Mouse (Mus musculus): ENCODE measurements at regions not wholly inside any gene's neighbourhood (a gene's known extent, or its start where the extent isn't known, plus 50 kb on each side); places are given as distances from the start of the nearest gene placed in this dataset.
"Not testable (repeated sequence)": the region's sequence is repeated elsewhere in the genome, so short reads cannot be mapped to it uniquely, and the experiment has no call there.

DNA sequence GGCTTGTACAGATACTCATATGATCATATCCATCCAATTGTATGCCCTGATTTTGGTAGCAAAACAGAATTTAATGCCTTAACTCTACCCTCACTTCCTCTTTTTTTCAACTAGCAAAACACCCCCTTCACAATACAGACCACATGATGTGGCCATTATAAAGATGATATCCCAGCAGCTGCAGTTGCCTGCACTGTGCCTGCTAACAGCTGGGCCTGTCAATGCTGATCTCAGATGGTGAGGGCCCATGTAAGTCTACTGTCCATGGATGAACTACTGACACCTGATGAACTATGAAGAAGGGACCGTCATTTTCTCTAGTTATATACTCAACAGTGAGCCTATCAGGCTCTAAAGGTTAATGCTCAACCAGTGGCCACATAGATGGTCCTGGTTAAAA, 191.8 kb upstream of the Fmr1 start:
- DNase-seq = no peak
- intact Hi-C loops (cut with DNase I) = no loop called here

DNA sequence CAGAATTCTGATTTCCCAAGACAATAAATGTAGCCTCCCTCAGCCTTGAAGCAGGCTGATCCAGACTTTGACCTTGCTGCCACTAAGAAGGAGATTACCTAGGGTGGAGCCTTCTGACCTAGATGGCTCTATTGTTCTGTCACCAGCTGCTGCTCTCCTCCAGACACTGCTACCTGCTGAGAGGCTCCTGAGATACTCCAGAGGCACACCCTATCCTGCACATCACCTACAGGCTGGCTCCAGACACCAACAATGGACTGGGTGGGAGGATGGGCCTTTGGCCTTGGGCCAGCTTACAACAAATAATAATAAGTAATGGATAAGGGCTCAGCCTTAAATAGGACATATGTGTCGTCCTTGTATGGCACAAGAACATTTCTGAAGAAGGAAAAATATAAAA, 186.3 kb upstream of the Fmr1 start:
- intact Hi-C loops (cut with DNase I); DNase-seq: not testable (repeated sequence)

- DNase-seq = no peak
- intact Hi-C loops (cut with DNase I) = no loop called here
Measured at GRCm38 (mm10) chrX:68494398-68495143, 183.8 kb upstream of the Fmr1 start.

GRCm38 (mm10) chrX:68495144-68495493, 183.2 kb upstream of the Fmr1 start:
- intact Hi-C loops (cut with DNase I) = no loop called here
- peak; percentile 40 for DNase-seq

- intact Hi-C loops (cut with DNase I) = no loop called here
- no peak for DNase-seq
Measured at GRCm38 (mm10) chrX:68495751-68496150, 182.6 kb upstream of the Fmr1 start.

- intact Hi-C loops (cut with DNase I) = no loop called here
- no peak for DNase-seq
Measured at GRCm38 (mm10) chrX:68497886-68498285, 180.5 kb upstream of the Fmr1 start.

DNA sequence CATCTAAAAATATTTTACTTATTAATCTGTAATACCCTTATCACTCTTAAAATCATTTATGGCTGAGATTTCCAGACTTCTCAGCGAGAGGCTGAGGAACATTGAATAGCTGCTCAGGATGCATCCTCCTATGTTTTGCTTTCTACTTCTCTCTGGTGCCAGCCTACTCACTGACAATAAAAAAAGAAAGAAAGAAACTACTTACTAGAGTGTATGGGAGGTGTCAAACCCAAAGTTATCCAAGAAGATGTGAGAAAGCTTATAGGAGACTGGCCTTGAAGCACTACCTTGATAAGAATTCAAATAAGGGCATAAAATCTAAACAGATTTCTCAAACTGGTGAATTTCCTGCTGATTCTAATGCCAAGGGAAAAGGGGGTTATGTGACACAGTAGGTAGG, 175.4 kb upstream of the Fmr1 start:
- no peak for DNase-seq
- intact Hi-C loops (cut with DNase I) = no loop called here

DNA sequence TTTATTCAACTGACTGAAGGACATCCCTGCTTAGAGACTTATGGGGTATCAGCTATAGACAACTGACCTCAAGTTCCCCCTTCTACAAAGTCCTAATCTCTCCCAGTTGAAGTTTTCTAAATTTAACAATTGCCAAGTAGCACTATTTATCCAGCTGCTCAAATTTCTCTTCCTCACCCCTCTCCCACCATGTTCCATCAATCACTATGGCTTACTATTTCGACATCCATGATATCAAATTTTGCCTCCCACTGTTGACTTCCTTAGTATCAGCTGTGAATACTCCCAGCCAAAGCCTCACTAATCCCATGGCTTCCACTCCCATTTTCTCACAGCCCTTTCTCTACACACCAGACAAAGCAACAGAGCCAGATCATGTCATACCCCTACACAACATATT, 170.7 kb upstream of the Fmr1 start:
- intact Hi-C loops (cut with DNase I) = no loop called here
- DNase-seq = no peak

GRCm38 (mm10) chrX:68512213-68512766, 166.1 kb upstream of the Fmr1 start:
- intact Hi-C loops (cut with DNase I) = no loop called here
- no peak for DNase-seq

DNA sequence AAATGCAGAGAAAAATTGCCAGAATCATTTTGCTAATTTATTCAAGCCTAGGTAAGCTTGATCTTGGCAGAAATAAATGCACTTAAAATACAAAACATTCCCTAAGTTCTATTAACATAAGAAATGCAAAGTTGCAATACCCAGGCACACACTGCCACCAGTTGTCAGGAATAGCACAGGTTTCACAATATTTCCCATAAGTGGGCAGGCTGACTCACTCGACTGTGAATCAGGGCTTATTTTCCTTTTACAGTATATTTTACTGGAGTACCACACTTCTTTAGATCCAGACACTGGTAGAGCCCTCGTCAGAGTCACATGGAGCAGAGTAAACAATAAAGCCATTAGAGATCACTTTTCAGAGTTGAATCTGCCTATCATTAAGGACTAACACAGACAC, 131.8 kb upstream of the Fmr1 start:
- no peak for DNase-seq
- intact Hi-C loops (cut with DNase I) = no loop called here

GRCm38 (mm10) chrX:68554031-68554430, 124.3 kb upstream of the Fmr1 start:
- intact Hi-C loops (cut with DNase I) = no loop called here
- DNase-seq = no peak

GRCm38 (mm10) chrX:68557717-68558116, 120.6 kb upstream of the Fmr1 start:
- no peak for DNase-seq
- intact Hi-C loops (cut with DNase I) = no loop called here

DNA sequence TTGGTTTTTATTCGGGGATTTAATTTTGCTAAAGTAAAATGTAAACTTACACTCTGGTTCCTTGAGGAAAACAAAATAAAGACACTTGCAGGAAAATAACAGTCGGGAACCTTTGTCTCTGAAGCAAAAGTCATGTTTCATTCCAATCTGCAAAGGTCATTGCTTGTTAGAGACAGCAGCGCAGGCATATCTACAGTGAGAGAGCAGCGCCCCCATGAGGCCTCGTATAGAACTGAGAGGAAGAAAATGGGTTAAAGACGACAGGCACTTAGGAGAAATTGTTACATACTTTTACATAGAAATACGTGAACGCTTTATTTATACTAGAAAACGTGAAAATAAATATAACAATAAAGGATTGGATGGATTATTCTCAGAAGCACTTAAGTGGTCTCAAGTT, 93.1 kb upstream of the Fmr1 start:
- intact Hi-C loops (cut with DNase I) = no loop called here

GRCm38 (mm10) chrX:68622141-68622540, 56.2 kb upstream of the Fmr1 start:
- DNase-seq = no peak
- intact Hi-C loops (cut with DNase I) = no loop called here

More for the DNA sequence above, 93.1 kb upstream of the Fmr1 start:
- DNase-seq = peak; percentile 51

Measured in left cerebral cortex, postnatal 4 days (tissue).